16 mouse cellular contexts compared by ENCODE assay signal in the genomic region with DNA sequence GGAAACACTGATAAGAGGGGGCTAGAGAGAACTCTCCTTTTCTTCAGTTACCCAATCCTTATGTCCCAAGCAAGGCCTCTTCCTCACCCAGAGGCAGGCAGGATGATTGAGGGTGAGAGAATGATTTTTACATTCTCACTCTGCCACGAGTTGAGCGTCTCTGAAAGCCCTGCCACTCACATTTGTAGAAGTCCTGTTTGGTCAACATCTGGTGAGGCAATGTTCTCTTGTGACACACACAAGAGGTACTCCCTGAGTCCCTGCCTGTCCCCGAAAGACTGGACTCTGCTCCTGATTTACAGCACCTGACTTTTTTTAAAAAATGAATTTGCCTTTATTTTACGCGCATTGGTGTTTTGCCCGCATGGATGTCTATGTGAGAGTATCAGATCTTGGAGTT. TPM values are rescaled to one million over a fixed set of nuclear protein-coding genes. Genes with fewer than 3 reads are reported as not detected.
"Had no signal": no experiment of that assay in that cellular context is flagged by ENCODE, and none has a peak within 500 bp of the region (broad histone marks: within the 10 kb centered on the region; RNA-seq: fewer than 3 reads in every experiment).

No protein-coding gene starts in this region.

- DNase-seq: gastrocnemius, postnatal 14 days had no signal

- H3K36me3 ChIP-seq: heart, embryonic 10.5 days; heart, embryonic 12.5 days; hindbrain, embryonic 10.5 days; hindbrain, embryonic 12.5 days; intestine, embryonic 15.5 days; limb, embryonic 10.5 days; limb, embryonic 12.5 days had no signal

- H3K4me2 ChIP-seq: heart, embryonic 12.5 days; hindbrain, embryonic 12.5 days; hindbrain, embryonic 14.5 days; intestine, embryonic 15.5 days; limb, embryonic 12.5 days had no signal

- H3K9ac ChIP-seq: heart, embryonic 12.5 days; hindbrain, embryonic 12.5 days; hindbrain, embryonic 14.5 days; intestine, embryonic 15.5 days; limb, embryonic 12.5 days had no signal

- H3K4me3 ChIP-seq: heart, embryonic 10.5 days; heart, embryonic 12.5 days; hindbrain, embryonic 10.5 days; hindbrain, embryonic 12.5 days; intestine, embryonic 15.5 days; layer of hippocampus, adult 2 months; left cerebral cortex, adult 2 months; limb, embryonic 10.5 days; limb, embryonic 12.5 days had no signal

- H3K27ac ChIP-seq: heart, embryonic 10.5 days; hindbrain, embryonic 10.5 days; hindbrain, embryonic 12.5 days; hindbrain, embryonic 14.5 days; intestine, embryonic 15.5 days; layer of hippocampus, adult 2 months; left cerebral cortex, adult 2 months; limb, embryonic 10.5 days; limb, embryonic 12.5 days had no signal

- H3K4me1 ChIP-seq: heart, embryonic 10.5 days; heart, embryonic 12.5 days; intestine, embryonic 15.5 days; limb, embryonic 10.5 days; limb, embryonic 12.5 days had no signal

- H3K27me3 ChIP-seq: hindbrain, embryonic 12.5 days had no signal

- H3K9me3 ChIP-seq: heart, embryonic 10.5 days; heart, embryonic 12.5 days; hindbrain, embryonic 10.5 days; hindbrain, embryonic 12.5 days; intestine, embryonic 15.5 days; limb, embryonic 10.5 days; limb, embryonic 12.5 days had no signal

RNA-seq across cellular contexts. Expression of a gene that starts 14.2 kb away (rescaled TPM):
- total RNA-seq: gastrocnemius, adult 18-20 months; gastrocnemius, adult 8-10 months; gastrocnemius, postnatal 14 days; gastrocnemius, postnatal 36 days; heart, adult 18-20 months; heart, postnatal 25 days had no signal
